Mouse (Mus musculus) left cerebral cortex, adult 8-10 months (tissue): ENCODE results near the gene Rasa2. TPM values are rescaled to one million over a fixed set of nuclear protein-coding genes. Genes with fewer than 3 reads are reported as not detected.
"Not testable (repeated sequence)": the region's sequence is repeated elsewhere in the genome, so short reads cannot be mapped to it uniquely, and the experiment has no call there.

ENCODE experiments used
- DNase-seq, 2 experiments: peaks; one replicate each; pipeline ENCODE4 v3.0.0; 2022; ENCODE audit warnings: low spot score in 2 of 2
- total RNA-seq, 4 experiments: library from RNA; stranded (reverse); gene quantifications; 2 replicates each; pipeline ENCODE4 v1.2.4; 2022

The Rasa2 gene
- total RNA-seq = 10 to 100 TPM; 33.1 to 43.3 (median 39.0) TPM

DNA sequence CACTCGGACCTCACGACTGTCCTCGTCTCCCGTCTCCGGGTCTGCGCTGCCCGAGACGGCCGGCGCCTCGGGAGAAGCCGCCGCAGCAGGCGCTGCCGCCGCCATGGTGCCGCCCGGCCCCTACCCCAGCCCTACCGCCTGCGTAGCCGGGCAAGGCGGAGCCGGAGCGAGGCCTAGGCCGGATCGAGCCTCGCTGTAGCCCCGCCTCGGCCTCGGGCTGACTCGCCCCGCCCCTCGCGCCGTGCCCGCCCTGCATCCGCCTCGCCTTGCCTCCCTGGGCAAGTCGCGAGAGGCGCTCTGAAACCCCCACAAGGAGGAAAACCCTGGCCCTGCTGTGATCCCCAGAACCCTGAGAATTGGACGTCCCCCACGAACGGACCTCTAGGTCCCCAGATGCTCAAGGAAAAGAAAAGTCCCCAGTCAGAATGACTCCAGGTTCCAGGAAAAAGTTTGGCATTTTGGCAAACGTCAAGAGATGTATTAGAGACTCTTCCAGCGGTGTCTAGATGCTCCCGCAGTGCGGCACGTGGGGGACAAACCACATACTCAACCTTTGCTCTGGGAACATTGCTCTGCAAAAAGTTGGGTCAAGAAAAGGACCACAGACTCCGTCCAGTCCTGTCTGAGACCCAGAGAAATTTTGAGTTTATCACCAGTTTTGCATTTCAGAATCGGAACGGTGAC is at the start of gene Rasa2:
Gene Rasa2 (minus strand): TSS at position 229 of the 684 bp plus-strand sequence.
- peak; percentile 67 to 82 for DNase-seq

DNA sequence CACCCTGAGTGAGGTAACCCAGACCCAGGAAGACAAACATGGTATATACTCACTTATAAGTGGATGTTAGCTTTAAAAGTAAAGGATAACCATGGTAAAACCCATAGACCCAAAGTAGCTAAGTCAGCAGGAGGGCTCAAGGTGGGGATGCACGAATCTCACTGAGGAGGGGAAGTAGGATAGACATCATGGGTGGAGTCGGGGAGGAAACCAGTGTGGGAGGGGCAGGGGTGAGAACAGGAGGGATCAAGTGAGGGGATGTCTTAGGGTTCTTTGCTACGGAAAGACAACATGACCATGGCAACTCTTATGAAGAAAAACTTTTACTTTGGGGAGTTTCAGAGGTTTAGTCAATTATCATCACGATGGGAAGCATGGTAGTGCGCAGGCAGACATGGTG is 47.2 kb upstream of the Rasa2 start:
- DNase-seq = no peak

DNA sequence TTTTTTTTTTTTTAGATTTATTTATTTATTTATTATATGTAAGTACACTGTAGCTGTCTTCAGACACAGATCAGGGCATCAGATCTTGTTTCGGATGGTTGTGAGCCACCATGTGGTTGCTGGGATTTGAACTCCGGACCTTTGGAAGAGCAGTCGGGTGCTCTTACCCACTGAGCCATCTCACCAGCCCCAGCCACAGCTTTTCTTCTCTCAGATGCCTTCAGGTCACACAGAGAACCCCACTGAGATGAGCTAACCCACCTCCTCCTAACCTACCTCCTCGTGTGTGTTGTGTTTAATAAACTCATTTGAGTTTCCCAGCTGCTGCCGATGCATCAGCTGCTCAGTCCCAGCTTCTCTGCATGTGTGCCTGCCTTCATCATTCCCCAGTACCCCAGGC is 46.3 kb upstream of the Rasa2 start:
- DNase-seq = not testable (repeated sequence)

DNA sequence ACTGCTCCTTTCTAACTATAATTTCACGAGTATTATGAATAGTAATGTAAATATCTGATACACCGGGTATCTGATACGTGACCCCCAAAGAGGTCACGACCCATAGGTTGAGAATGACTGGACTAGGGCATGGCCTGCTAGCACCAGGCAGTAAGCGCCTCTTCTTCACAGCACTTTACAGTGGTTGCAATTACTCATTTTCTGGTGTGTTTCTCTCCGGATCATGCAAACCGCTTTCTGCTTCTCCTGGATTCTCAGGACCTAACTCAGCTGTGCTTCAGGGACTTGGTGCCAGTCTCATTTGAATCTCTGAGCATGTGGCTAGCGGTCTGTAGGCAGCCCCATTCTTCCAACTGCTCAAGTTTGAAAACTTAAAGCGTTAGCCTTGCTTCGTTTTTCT is 45.3 kb upstream of the Rasa2 start:
- DNase-seq = no peak

DNA sequence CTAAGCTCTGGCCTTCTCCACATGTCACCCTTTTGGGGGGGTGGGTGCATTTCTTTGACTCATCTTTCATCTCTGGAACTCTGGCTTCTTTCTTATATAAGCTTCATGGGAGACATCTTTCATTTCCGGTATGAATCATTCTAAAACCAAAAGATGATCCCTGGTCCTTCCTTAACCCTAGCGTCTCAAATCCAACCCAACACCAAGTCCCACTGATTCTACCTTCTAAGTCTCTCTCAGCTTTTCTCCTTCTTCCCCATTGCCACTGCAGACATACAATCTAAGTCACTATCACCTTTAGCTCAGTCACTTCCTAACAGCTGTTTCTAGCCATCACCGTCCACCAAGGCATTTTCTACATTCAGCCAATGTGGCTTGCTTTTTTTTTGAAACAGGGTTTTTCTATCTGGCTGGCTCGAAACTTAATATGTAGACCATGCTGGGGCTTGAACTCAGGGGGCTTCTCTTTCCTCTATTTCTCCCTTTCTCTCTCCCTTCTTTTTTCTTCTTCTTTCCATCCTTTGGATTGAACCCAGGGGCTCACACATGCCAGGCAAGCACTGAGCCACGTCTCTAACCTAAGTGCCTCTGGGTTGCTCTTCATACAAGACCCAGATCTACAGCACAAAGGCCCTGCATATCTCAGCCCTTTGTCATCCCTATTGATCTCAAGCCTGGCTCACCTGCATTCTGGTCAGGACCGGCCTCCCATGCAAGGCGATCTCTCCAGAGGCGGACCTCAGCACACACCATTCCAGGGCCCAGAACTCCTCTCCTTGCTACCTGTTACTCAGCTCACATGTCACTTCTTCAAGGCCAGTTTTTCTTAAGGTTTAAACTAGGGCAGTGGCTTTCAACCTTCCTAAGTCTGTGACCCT is 44.6 kb upstream of the Rasa2 start:
- DNase-seq = no peak

DNA sequence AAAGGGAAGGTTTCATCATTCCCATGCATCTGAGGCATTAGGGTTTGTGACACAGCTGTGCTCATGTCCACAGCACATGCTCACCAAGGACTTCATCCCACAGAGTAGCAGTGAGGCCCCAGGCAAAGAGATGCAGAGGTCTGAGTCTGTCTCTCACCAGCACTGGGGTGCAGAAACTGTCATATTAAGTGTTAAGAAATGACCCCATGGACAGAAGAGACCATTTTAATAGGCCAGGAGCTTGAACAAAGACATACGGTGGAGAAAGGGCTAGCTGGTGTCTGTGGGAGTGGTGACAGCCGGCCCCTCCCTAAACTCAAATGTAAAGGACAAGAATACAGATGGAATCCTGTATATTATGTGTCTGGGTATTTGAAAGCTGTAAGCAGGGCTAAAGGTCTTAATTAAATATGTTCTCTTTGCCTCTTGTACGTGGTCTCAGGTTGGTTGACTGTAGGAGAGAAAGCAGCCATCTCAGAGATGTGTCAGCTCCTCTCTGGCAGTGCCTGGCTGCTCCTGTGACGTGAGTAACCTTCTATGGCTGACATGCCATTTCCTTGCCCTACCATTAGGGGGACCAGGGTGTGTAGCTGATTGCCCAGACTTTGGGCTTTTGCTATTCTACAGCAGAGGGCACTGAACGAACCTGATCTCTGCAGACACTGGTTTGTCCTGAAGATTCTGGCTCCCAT is 43.8 kb upstream of the Rasa2 start:
- DNase-seq = no peak

DNA sequence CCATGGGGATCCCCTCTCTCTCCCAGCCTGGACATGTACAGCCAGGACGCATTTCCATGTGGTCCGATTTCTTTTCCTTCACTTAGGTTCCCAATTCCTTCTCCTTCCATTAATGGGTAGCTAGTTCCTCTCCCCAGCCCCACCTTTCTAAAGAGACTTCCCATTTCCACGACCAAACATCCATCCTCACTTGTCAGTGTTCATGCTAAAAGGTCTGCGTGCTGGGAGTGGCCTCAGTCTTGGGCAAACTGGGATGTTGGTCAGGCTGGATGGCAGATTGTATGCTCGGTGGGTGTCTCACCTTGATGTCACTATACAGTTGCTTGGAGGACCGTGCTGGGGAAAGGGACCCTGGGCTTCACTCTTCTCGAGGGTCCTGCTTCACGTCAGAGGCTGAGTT is 42.9 kb upstream of the Rasa2 start:
- DNase-seq = no peak

DNA sequence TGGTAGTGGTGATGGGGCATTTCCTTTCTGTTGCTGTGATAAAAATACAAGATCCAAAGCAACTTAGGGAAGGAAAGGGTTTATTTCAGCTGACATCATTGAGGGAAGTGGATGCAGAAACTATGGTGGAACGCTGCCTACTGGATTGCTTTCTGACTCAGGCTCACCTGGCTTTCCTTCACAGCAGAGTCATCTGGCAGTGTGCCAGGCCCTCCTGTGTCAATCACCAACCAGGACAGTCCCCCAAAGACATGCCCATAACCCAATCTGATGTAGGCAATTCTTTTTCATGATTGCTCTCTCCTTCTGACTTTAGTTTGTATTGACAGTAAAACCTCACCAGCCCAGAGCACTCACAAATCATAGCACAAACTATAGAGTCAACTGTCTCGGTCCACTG is 41.0 kb upstream of the Rasa2 start:
- DNase-seq = no peak

DNA sequence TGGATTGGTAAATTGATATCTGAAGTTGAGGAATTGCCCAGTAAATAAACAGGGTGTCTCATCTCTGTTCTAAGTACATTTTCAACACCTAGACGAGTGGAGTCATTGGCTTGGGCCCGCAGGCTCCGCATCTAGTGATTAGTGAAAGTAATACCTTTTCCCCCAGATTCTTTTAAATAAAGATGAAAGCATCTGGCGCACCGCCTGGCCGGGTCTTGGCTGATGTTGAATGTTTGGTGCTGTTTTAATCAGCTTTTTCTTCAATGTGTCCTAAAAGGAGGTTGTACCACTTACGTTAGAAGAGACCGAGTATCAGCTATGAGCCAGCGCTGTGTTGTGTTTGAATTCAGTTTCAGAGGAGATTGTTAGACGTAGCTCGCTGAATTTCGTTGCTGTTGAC is 39.8 kb upstream of the Rasa2 start:
- no peak for DNase-seq

DNA sequence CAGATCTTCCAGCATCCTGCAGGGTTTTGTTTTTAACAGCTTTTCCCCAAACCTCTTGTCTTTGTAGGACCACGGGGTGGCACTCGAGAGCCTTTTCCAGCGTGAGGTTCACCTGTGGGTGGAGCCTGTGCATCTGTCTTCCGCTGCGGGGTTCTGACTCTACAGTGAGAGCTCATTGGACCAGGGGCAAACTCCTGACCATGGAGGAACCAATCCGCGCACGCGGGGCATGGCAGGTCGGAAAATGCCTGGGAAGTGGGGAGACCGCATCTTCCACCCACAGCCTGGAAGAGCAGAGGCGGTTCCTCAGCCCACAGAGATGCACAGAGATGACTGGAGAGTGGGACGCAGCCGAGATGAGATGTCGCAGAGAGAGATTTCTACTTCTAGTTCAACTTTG is 38.5 kb upstream of the Rasa2 start:
- DNase-seq = peak; percentile 93 to 98

DNA sequence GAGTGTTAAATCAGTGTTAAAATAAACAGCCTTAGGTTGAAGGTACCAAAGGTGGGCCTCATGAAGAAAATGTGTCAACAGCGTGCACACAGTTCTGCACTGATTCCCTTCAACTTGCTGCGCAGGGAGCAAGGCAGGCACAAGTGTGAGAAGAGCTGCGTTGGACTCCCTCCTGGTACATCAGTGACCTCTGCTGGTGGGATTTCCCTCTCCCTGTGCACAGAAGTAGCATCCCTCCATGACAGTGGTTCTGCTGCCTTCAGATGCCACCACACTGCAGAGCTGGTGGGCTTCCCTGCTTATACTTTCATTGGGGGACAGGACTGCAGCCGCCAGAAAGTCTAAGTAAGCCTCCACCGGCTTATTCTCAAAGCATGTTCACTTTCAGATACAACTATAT is 37.2 kb upstream of the Rasa2 start:
- peak in 1 of 2 experiments; percentile 63 for DNase-seq

DNA sequence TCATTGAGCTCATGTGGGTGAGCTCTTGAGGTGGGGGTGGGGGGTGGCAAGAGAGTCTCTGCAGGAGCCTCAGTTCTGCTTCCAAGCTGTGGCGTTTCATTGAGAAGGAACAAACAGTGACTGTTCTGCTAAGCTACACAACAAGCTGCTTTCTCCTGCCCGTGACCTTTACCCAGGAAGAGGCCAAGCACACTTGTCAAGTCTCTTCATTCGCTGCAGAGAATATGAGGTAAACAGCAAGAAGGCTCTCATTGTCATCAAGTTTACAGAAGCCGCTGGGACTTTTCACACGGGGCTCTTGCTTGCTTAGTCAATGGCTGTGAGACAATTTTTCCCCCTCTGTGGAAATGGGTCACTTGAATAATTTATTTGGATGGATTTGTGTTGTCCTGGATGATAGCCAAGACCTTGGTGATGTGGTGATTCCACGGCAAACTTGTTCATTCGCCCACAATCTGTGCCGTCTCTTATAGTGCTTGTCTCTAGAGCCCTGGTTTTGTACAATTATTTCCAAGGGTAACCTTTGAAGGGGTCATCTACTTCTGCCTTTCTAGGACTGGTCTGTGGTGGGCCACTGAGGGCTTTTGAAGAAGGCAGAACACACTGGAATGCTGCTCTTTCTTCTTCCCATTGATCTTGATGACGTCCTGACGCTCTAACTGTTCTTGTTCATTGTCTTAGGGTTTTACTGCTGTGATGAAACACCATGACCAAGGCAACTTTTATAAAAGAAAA is 29.3 kb upstream of the Rasa2 start:
- DNase-seq = peak in 1 of 2 experiments; percentile 56

DNA sequence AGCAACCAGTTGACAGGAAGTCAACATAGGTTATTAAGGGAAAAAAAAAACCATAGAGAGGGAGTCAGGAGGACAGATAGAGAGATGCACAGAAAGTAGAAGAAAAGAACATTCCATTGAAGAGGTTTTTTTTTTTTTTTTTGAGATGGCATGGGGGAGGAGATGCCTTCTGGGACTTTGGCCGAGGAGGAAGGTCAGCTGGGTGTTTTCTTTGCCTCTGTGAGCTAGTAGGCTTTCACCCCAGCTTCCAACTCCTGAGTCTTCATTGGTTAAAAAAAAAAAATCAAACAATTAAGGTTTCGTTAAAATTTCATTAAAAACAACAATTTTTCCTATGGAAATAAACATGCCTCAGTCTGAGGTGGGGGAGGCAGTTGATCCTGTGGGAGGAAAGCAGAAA is 28.4 kb upstream of the Rasa2 start:
- DNase-seq = no peak

DNA sequence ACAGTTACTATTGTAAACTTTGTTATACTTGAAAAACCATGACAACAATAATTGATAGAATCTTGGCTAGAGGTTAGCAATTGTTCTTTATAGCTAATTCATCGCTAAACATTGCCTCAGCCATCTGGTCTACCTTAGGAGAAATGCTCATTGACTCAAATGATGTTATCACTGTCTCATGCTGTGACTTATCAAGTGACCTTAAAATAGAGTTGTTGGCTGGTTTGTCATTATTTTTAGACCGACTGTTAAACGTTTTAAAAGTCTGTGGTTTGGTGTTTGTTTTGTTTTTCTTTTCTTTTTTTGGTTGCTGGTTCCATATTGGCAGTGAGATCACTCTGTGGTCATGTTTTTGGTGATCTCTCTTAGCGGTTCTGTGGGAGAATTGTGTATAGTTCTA is 22.1 kb upstream of the Rasa2 start:
- DNase-seq = no peak

DNA sequence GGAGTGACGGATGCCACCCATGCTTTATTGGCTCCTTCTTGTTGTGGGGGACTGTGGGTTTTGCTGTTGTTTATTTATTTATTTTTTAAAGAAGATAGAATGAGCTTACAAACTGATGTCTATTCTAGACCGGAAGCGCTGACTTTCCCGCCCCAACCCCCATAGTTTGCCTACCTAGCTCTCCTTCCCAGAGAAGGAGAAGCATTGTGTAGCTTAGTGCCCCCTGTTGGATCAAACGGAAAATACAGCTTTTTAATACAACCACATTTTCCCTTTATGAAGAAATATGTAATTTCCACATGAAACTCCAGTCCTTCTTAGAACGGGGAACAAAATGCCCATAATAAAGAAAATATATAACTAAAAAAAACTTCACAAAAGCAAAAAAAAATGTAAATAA is 21.3 kb upstream of the Rasa2 start:
- DNase-seq = no peak

DNA sequence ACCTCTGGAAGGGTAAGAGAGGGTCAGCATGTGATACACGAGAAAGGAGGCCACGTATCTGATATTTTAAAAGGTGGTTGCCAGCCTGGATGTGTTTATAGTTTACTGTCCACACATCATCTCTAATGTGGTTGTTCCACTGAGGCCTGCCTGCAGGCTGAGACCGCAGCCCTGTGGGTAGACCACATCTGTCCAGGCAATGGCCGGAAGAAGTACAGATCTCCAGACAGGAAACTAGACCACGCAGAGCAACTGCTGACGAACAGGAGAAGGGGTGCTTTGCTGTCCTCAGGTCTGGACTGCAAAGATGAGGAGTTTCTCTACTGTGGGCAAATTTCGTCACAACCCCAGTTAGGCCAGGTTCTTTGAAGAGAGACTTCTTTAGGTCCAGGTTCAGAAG is 19.4 kb upstream of the Rasa2 start:
- DNase-seq = no peak

DNA sequence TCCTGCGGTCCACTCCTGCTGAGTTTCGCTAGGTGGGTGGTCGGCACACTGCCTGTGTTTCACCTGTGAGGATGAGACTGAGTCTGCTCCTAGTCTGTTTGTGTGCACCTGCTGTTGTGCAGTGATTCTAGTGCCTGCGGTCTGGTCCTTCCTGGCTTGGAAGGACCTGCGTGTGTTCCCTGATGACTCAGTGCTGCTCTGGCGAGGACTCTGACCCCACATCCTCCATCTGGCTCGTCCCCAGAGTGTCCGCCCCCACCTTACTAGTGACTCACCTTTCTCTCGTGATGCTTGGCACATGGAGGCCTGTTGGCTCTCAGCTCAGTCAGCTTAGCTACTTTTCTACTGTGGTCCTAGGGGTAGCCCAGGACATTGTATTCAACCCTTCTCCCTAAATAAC is 18.5 kb upstream of the Rasa2 start:
- DNase-seq = peak; percentile 39 to 69

DNA sequence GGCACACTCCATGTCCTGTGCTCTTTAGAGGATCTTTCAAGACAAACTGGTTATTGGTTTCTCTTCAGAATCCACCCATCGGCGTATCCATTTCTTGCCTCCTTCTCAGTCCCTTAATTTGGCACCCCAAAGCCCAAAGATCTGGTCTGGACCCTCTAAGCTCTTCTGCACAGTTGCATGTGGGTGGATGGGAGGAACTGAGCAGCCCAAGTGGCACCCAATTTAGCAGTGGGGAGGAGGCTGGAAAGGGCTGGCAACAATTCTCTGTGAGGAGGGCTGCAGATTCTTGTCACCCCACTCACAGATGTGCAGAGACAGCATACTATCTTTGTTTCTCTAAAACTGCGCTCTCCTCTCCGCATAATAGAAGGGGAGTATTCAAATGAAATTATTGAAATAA is 17.9 kb upstream of the Rasa2 start:
- peak; percentile 18 to 71 for DNase-seq

DNA sequence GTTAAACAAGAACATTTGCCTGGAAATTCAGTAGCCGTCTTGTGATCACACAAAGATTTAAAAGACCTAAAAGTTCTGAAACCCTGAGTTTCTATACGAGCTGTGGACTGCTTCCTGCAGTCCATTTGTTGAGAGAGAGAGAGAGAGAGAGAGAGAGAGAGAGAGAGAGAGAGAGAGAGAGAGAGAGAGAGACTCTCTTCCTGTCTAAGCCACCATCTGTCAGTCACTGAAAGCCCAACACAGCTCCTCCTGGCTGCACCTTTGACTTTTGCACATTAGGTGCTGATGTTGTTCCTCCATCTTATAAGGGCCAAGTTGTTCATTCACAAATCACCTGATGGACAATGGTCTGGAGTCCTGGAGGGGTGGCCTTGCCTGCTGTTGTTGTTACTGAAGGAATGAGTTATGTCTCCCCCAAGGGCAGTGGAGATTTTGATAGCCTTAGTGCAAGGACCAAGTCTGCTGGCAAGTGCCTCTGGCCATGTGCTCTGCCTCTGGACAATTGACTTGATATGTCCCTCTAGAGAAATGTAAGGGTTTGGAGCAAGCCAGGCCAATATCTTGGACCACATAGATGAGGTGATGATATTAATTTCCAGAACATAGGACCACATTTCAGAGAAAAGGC is 15.4 kb upstream of the Rasa2 start:
- DNase-seq = no peak

DNA sequence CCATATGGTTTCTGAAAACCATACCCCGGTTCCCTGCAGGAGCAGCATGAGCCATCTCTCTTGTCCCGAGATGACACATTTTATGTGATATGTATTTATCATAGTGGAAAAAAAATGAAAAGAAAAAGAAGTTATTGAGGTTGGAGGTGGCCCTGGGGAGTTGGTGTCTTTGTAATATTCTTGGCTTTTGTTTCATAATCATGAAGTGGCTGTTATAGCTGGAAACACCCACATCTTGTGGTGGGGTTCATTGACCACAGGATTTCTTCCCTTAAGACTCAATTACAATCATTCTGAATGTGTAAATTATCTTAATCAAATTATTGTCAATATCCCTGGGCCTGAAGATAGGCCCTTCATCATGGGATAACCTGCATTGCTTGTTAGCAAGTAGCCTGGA is 13.4 kb upstream of the Rasa2 start:
- DNase-seq = no peak

DNA sequence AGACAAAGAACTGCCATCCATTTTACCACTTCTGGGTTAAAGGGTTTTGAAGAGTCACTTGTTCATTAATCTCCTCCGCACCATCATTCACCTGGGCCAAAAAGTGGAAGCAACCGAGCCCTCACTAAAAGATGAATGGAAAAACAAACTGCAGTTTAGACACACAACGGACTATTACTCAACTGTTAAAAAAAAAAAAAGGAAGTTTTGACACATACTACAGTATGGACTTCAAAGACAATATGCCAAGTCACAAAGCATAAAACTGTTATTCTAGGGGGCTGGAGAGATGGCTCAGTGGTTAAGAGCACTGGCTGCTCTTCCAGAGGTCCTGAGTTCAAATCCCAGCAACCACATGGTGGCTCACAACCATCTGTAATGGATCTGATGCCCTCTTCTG is 12.6 kb upstream of the Rasa2 start:
- DNase-seq = not testable (repeated sequence)
